Mouse (Mus musculus) cerebellum, adult 8-10 months (tissue): ENCODE measurements around the gene Cd81.

Experiments used
- DNase-seq: peaks from one replicate; pipeline ENCODE4 v3.0.0; 2022

Cd81 gene

GRCm38 (mm10) chr7:143021356-143022164, 31.0 kb upstream of the Cd81 start:
- DNase-seq = no peak

DNA sequence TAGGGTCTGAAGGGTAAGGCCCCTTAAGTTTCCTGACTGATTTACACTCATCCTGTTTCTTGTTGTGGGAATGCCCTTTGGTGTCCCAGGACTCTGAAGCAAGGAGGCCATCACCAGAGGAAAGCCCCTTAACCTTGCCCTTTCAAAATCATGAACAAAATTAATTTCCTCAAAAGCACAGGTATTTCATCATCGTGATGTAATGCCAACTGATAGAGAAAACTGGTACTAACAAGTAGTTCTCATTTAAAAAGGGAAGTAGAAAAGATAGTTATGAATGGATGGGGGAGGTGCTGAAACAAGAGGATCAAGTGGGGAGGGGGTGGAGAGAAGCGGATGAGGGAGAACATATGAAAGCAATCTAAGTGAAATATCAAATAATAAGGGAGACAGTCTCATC, 29.0 kb upstream of the Cd81 start:
- DNase-seq = no peak

DNA sequence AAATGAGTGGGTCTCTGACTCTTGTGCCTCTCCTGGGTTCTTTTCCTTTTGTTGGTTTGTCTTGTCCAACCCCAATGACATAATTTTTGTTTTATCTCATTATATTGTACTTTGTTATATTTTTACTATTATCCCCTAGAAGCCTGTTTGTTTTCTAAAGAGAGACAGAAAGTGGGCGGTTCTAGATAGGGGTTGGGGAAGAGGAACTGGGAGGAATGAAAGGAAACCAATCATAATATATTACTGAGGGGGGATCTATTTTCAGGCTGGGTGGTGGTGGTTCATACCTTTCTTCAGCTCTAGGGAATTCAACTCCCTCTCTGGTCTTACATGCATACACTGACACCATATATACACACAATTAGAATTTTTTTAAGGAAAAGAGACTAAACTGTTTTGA, 28.2 kb upstream of the Cd81 start:
- DNase-seq = no peak

DNA sequence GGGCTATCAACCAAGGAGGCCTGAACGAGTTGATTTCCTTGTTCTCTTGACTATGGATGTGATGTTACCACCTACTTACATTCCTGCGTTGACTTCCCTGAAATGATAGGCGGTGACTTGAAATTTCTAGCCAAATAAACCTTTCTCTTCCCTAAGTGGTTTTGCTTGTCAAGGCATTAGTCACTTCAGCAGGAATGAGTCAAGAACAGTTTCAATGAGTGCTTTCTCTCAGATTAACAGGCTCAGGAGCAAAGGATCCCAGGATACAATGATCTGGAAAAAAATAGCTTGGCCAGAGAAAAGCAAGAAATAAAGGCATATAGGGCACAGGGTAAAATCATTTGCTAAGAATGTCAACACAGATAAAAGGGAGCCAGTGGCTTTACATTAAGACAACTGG, 27.0 kb upstream of the Cd81 start:
- DNase-seq = no peak

- no peak for DNase-seq
Observed at GRCm38 (mm10) chr7:143027196-143027595, 25.3 kb upstream of the Cd81 start.

DNA sequence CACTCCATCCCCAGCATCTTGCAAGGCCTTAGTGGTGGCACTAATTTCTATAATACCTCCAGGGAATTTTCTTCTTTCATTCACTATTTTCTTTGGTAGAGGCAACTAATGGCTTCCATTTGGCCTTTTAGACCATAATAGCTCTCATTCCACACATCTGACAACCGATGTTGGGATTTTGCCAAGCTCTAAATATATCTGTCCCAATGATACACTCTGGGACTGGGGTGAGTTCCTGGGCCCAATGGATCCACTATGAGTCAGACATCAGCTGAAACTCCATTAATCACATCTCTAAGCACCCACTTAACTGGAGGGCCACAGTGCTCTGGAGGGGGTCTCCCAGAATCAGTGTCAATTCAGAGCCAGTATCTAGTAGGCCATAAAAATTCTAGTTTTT, 20.7 kb upstream of the Cd81 start:
- DNase-seq = no peak

- no peak for DNase-seq
Observed at GRCm38 (mm10) chr7:143033581-143033980, 19.0 kb upstream of the Cd81 start.

DNA sequence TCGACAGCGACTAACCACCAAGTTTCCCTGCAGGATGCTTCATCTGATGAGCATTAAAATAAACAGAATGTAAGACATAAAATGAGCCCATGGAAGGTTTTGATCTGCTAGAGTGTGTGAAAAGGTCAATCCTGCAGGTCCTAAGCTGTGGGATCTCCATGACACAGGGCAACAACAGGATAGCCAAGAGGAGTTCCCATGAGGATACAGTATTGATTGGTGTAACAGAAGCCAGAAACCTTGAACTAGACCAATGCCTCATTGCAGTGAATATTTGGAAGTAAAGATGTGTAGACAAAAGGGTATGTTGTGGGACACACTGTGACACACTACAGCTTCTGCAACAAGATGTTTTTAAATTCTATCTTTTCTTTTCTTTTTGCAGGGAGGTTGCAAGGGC, 18.4 kb upstream of the Cd81 start:
- DNase-seq = no peak

DNA sequence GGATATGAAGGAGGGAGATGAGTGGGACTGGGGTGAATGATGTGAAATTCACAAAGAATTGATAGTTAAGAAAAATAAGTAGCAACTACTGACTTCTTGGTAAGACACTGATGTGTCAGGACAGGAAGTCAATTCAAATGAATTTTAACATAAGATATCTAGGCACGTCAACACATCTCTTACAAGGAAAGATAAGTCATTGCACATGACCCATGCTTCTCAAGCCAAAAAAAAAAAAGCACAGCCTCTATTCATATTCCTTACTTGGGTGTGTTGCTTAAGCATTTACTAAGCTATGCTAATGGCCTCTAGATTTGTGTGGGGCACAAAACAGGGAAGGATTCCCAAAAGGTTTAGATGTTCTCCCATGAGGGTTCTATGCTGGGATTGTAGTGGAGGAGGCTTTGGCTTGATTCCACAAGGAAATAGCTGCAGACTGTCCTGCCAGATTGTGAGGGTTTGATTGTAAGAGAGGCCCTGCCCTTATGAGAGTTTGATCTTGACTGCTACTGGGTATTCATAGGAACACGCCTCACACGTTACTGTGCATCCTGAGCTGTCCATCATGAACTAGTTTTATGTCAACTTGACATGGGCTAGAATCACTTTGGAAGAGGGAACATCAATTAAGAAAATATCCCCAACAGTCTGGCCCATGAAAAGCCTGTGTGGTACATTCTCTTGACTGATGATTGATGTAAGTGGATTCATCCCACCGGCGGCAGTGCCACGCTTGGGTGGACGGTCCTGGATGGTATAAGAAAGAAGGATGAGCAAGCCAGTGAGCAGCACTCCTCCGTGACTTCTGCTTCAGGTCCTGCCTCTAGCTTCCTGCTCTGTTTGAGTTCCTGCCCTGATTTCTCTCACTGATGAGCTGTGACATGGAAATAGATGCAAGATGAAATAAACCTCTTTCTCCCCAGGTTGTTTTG, 17.8 kb upstream of the Cd81 start:
- DNase-seq = no peak

DNA sequence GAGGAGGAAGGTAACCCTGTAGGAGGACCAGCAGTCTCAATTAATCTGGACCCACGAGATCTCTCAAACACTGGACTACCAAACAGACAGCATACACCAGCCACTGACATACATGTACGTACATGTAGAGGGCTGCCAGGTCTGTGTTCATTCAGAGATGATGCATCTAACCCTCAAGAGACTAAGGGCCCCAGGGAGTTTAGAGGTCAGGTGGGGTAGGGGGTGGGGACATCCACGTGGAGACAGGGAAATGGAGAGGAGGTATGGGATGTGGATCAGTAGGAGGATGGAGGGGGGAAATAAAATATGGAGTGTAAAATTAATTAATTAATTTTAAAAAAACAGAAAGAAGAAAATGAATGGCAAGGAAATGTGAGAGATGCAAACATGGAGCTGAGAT, 15.8 kb upstream of the Cd81 start:
- DNase-seq = no peak

- no peak for DNase-seq
Observed at GRCm38 (mm10) chr7:143037306-143037705, 15.2 kb upstream of the Cd81 start.

DNA sequence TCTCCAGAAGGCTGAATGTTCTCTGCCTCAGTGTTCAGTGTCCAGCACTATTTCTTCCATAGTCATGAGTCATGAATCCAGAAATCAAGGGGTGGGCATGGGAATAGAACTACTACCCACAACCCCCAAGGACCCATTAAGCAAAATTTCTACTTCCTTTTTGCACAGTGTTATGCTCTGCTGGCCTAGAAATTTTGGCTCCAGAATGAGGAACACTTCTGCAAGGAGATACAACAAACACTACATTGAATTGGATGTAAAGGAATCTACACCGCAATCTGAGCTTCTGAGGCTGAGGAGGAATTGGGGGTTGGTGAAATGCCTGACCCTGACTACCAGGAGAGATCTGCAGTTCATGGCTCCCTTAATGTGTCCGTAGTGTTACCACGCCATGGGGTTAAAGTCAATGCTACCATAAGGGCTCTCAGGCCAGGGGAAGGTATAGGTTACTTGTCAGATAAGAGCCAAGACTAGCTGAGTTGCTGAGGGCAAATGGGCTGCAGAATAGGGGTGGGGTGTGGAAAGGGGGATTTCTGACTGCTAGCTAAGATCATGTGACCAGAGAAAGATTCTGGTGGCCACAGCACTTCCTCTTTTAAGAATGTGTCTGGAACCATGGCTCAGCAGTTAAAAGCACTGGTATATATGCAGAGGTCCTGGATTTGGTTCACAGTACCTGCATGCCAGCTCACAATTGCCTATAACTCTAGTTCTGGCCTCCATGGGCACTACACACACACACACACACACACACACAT, 14.2 kb upstream of the Cd81 start:
- DNase-seq = no peak

GRCm38 (mm10) chr7:143040561-143040960, 12.0 kb upstream of the Cd81 start:
- no peak for DNase-seq

- DNase-seq = no peak
Observed at GRCm38 (mm10) chr7:143041138-143041822, 11.3 kb upstream of the Cd81 start.

GRCm38 (mm10) chr7:143042089-143042488, 10.4 kb upstream of the Cd81 start:
- no peak for DNase-seq

- no peak for DNase-seq
Observed at GRCm38 (mm10) chr7:143042897-143043300, 9.6 kb upstream of the Cd81 start.

DNA sequence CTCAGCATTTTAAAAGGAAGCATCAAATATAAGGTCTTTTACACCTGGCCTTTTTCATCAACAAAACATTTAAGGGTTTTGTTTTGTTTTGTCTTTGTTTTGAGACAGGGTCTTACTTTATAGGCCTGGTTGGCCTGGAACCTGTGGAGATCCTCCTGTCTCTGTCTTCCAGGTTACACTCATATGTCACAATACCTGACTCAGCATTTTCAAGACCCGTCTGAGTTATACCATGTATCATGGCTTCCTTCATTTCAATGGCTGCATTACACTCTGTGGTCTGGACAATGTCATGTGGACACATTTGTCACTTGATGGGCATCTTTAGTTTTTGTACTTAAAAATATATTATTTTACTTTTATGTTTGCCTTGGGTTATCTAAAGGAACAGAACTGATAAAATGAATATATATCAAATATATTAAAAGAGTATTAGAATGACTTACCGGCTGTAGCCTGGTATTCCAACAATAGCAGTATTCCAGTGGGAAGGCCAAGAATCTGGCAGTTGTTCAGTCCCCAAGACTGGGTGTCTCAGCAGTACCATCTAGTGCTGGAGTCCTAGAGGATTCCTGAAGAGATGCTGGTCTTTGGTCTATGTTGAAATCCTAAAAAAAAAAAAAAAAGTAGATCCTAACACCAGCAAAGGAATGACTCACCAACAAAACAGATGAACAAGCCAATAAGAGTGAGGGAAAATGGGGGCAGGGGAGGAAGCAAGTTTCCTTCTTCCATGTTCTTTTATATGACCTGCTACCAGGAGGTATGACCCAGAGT, 8.3 kb upstream of the Cd81 start:
- DNase-seq = no peak

DNA sequence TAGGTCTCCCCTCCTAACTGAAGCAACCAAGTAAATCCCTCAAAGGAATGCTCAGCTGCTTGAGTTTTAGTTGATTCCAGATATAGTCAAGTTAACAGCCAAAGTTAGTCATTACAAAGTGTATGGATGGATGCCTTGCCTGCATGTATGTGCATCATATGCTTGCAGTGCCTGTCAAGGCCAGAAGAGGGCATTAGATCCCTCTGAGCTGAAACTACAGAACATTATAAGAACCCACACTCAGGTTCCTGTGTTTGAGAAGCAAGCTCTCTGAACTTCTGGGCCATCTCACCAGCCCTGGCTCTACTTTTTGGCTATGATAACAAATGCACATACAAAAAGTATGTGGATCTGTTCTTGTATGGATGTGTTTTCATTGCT, 7.7 kb upstream of the Cd81 start:
- DNase-seq = no peak

DNA sequence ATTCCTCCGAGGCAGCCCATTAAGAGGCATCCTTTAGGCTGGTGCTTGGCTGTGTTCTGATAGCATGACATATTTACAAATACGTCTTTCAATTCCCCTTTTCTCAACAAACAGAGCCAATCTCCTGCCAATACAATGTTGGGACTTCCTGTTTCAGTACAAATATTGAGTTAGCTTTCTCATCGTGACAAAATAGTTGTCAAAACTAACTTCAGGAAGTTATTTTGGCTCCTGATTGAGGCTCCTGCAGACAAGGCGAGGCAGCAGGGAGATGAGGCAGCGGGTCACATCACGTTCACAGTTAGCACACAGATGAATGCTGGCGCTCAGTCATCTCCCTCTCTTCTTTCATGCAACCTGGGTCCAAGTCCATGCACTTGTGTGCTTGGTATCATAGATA, 6.2 kb upstream of the Cd81 start:
- DNase-seq = no peak

- DNase-seq = no peak
Observed at GRCm38 (mm10) chr7:143049331-143049730, 3.2 kb upstream of the Cd81 start.

DNA sequence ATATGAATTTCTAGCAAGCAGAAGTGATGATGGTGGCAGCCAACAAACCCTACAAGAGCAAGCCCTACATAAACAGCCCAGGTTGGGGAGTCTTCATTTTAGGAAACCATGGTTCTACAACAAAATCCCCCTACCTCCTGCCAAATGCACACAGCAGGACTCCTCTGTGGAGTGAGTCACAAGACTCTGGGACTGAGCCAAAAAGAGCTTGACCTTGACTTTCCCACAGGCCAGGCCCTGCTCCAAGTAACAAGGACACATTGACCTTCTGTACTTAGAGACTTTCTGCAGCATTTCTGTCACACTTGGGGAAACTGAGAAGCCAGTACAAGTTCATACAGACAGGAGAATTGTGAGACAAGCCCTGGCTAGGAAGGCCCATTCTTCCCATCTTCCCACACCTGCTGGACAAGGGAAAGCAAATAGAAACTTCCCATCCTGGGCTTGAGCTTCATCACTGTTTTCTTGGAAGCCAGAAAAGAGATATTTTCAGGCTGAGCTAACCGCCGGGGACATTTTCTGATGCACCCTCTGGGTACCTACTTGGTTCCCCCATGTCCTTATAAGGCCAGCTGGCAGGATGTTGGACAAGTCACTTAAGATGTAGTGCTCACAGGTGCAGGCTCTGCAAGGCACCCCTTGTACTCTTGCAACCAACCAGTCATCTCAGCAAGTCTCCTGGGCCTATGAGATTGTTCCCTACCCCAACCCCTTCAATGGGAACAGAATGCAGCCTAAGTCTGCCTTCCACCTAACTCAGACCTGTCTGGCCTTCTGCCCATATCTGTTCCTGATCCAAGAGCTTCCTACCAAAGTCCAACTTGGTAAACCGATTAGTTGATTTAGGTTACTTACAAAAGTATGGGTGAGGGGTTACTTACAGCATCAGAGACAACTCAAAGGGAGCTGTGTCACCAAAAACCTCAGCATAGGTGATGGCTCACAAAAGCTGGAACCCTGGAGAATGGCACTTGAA, 2.4 kb upstream of the Cd81 start:
- DNase-seq = no peak
